Mouse (Mus musculus) CH12.LX (cell line): ENCODE results near the gene Btbd16.

ENCODE experiments used
- CHD2 ChIP-seq: IDR thresholded peaks from 2 replicates; pipeline ENCODE4 v1.6.1; 2011; ENCODE audit warnings: low read length, improper control_type of control experiment
- CTCF ChIP-seq, 2 experiments: IDR thresholded peaks in 1 of 2; conservative IDR thresholded peaks in 1 of 2; 2 replicates each; pipeline ENCODE4 v1.5.1; 2011 to 2012; ENCODE audit warnings: low read depth in 2 of 2, low read length in 2 of 2, improper control_type of control experiment in 1 of 2, inconsistent platforms in 1 of 2, mild to moderate bottlenecking in 1 of 2, moderate library complexity in 1 of 2
- E2F4 ChIP-seq: IDR thresholded peaks from 2 replicates; pipeline ENCODE4 v1.6.1; 2011; ENCODE audit warnings: low read depth, low read length, improper control_type of control experiment; ENCODE audit not compliant: insufficient replicate concordance
- EP300 ChIP-seq: IDR thresholded peaks from 2 replicates; pipeline ENCODE4 v1.6.1; 2011; ENCODE audit warnings: low read length, improper control_type of control experiment
- GABPA ChIP-seq: IDR thresholded peaks from 2 replicates; pipeline ENCODE4 v1.6.1; 2012; ENCODE audit warnings: low read depth, low read length, improper control_type of control experiment, inconsistent platforms; ENCODE audit not compliant: insufficient replicate concordance
- JUND ChIP-seq: conservative IDR thresholded peaks from 2 replicates; pipeline ENCODE4 v1.6.1; 2011; ENCODE audit warnings: low read depth, low read length, improper control_type of control experiment
- KAT2A ChIP-seq: IDR thresholded peaks from 2 replicates; pipeline ENCODE4 v1.6.1; 2012; ENCODE audit warnings: low read length, improper control_type of control experiment, inconsistent platforms; ENCODE audit not compliant: insufficient replicate concordance
- MXI1 ChIP-seq: IDR thresholded peaks from 2 replicates; pipeline ENCODE4 v1.6.1; 2011; ENCODE audit warnings: mild to moderate bottlenecking, low read depth, low read length, improper control_type of control experiment
- MYC ChIP-seq: IDR thresholded peaks from 2 replicates; pipeline ENCODE4 v1.6.1; 2011; ENCODE audit warnings: low read depth, mild to moderate bottlenecking, improper control_type of control experiment, low read length
- POLR2A ChIP-seq: IDR thresholded peaks from 2 replicates; pipeline ENCODE4 v1.6.1; 2011; ENCODE audit warnings: low read depth, mild to moderate bottlenecking, improper control_type of control experiment, low read length
- RCOR1 ChIP-seq: conservative IDR thresholded peaks from 2 replicates; pipeline ENCODE4 v1.6.1; 2012; ENCODE audit warnings: low read depth, mild to moderate bottlenecking, inconsistent platforms, low read length, improper control_type of control experiment
- USF1 ChIP-seq: IDR thresholded peaks from 2 replicates; pipeline ENCODE4 v1.6.1; 2014; ENCODE audit warnings: low read depth, mild to moderate bottlenecking, inconsistent platforms, low read length, improper control_type of control experiment
- ZC3H11A ChIP-seq: IDR thresholded peaks from 2 replicates; pipeline ENCODE4 v1.6.1; 2012; ENCODE audit warnings: low read depth, mild to moderate bottlenecking, inconsistent platforms, low read length, improper control_type of control experiment
- ZMIZ1 ChIP-seq: IDR thresholded peaks from 2 replicates; pipeline ENCODE4 v1.6.1; 2012; ENCODE audit warnings: low read depth, mild to moderate bottlenecking, inconsistent platforms, low read length, improper control_type of control experiment

DNA sequence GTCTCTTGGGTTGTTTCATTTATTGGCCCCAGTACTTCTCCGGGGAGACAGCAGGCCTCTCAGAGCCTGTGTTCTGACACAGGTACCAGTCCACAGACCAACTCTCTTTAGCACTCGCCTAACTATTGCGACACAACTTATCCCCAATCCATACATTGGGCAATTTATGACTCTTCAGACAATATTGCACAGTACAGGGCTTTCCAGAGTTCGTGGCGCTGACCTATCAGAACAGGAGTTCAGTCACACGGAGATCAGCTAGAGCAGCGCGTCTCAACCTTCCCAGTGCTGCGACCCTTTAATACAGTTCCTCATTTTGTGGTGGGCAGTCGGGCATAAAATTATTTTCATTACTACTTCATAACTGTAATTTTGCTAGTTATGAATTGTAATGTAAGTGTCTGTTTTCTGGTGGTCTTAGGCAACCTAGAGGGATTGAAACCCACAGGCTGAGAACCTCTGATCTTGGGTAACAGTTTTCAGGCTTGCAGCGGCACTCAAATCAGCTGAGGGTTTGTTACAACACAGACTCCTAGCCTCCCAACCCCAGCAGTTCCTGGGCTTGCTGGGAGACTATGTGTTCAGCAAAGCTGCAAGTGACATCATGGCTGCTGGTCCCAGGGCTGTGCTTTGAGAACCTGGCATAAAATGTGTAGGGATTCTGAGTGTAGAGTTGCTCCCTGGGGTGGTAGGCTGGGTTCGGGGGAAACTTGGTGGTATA is 65.7 kb downstream of the Btbd16 start:
- TF ChIP-seq CTCF (conservative IDR thresholded peaks at IDR 0.05 in 1 of 2, IDR thresholded peaks at IDR 0.05 in 1 of 2; ENCODE audit: low read depth in 2 of 2, low read length in 2 of 2) (no peak), JUND (no peak), ZC3H11A (no peak), RCOR1 (no peak), POLR2A (no peak), KAT2A (no peak), MXI1 (no peak), ZMIZ1 (no peak), CHD2 (no peak), MYC (no peak), USF1 (no peak), EP300 (no peak), E2F4 (no peak), GABPA (no peak)
